Mouse (Mus musculus) hindbrain, embryonic 14.5 days (tissue): ENCODE data around the gene Cys1. TPM values are rescaled to one million over a fixed set of nuclear protein-coding genes. Genes with fewer than 3 reads are reported as not detected.

Experiments used
- ATAC-seq: fragments of 200-750 bp; cut with Nextera tagmentation; 2 replicates; pipeline ENCODE4 v1.8.0; 2017; ENCODE audit warnings: moderate number of reproducible peaks, mild to moderate bottlenecking, moderate TSS enrichment, moderate library complexity; ENCODE audit not compliant: low FRiP score
- DNase-seq: peaks from one replicate; pipeline ENCODE4 v3.0.0-alpha.2; 2015; ENCODE audit warnings: low spot score
- H3K27ac ChIP-seq: fragments of 300-500 bp; sonication (generic); 2 replicates; pipeline ENCODE4 v1.5.1; 2014; ENCODE audit warnings: mild to moderate bottlenecking, moderate library complexity
- H3K27me3 ChIP-seq: fragments of 300-500 bp; sonication (generic); 2 replicates; pipeline ENCODE4 v1.6.1; 2014; ENCODE audit warnings: mild to moderate bottlenecking, low read length, mixed read lengths; ENCODE audit not compliant: control insufficient read depth, insufficient read depth
- H3K36me3 ChIP-seq: fragments of 300-500 bp; sonication (generic); replicated peaks from 2 replicates; pipeline ENCODE4 v1.6.1; 2014; ENCODE audit not compliant: control insufficient read depth, insufficient read depth
- H3K4me1 ChIP-seq: fragments of 300-500 bp; sonication (generic); replicated peaks from 2 replicates; pipeline ENCODE4 v1.6.1; 2014; ENCODE audit warnings: antibody characterized with exemption, low read length, mixed read lengths; ENCODE audit not compliant: control insufficient read depth, insufficient read depth
- H3K4me2 ChIP-seq: fragments of 300-500 bp; sonication (generic); replicated peaks from 2 replicates; pipeline ENCODE4 v1.6.1; 2014; ENCODE audit warnings: mild to moderate bottlenecking, moderate library complexity
- H3K4me3 ChIP-seq: fragments of 300-500 bp; sonication (generic); replicated peaks from 2 replicates; pipeline ENCODE4 v1.5.1; 2014; ENCODE audit warnings: mild to moderate bottlenecking, low read length
- H3K9ac ChIP-seq: fragments of 300-500 bp; sonication (generic); 2 replicates; pipeline ENCODE4 v1.6.1; 2014
- H3K9me3 ChIP-seq: fragments of 300-500 bp; sonication (generic); 2 replicates; pipeline ENCODE4 v1.6.1; 2016; ENCODE audit warnings: low read length; ENCODE audit not compliant: control insufficient read depth
- WGBS: fragments of 180-500 bp; shearing (Covaris S2); extraction: QIAGEN DNeasy Blood & Tissue Kit; methylation state at CpG from one replicate; pipeline ENCODE4 v1.1.7; 2014; 5-methylcytosine and 5-hydroxymethylcytosine counted together
- polyA plus RNA-seq: library from polyadenylated mRNA; unstranded; fragments of >200 nt; fragmentation: Nextera tagmentation; extraction: Ambion mirVana; gene quantifications from 2 replicates; pipeline ENCODE4 v1.2.1, GENCODE M21; 2014

The Cys1 gene
- polyA plus RNA-seq, 1 experiment from 2014 or later: 2.3 TPM

DNA sequence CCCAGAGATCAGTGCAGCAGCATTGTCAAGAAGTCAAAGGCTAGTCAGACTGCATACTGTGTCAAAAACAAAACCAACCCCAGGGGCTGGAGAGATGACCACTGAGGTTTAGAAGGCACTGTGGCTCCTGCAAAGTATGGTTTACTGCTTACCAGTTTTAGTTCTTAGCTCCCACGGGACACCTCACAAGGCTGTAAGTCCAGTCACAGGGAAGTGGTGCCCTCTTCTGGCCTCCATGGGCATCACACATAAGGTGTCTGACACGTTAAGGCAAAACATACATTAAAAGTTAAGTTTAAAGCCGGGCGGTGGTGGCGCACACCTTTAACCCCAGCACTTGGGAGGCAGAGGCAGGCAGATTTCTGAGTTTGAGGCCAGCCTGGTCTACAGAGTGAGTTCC, 29.1 kb upstream of the Cys1 start:
- WGBS: 58% methylated on average over 5 of the region's 5 CpGs
- 0 out of 2 replicates have a peak overlapping the region, but pooled peaks have one; percentile 9 for H3K4me2 ChIP-seq
- DNase-seq (no peak), ATAC-seq (no peak)
- H3K36me3 ChIP-seq: peaks cover 6% of the 10 kb centered on the region; the same call in 1 of the 2 replicates
- H3K27me3 ChIP-seq: no peaks in the 10 kb centered on the region
- H3K4me3 ChIP-seq: no peak overlapping the region
- no peak overlapping the region for H3K9ac ChIP-seq
- H3K4me1 ChIP-seq: peaks cover 12% of the 10 kb centered on the region
- no peak overlapping the region for H3K27ac ChIP-seq
- no peaks in the 10 kb centered on the region for H3K9me3 ChIP-seq

DNA sequence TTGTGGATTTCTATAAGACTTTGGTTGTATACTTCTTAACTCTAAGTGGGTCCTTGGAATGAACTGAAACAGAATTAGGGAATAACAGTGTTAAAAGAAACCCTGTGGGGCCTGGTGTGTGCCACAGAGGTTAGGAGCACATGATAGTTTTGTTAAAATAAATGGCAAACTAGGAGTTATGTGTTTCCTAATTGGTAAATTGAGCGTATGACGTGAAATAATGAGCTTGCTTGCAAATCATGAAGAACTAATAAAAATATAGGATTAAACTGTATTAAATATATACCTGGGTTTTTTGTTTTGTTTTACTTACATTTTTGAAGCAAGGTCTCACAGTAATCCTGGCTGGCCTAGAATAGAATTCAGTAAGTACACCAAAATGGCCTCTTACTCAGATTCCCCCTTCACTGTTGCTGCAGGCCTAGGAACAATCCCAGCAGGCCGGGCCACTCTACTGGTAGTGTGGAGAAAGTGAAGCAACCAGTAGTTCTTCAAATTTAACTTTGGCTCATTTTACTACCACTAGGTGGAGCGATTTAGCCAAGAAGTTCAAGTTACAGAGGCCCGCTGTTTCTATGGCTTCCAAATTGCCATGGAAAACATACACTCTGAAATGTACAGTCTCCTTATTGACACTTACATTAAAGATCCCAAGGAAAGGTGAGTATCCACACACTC, 28.4 kb upstream of the Cys1 start:
- H3K36me3 ChIP-seq: peaks cover 6% of the 10 kb centered on the region; the same call in 1 of the 2 replicates
- 30% methylated on average over 5 of the region's 5 CpGs for WGBS
- H3K4me3 ChIP-seq: peak overlapping the region; percentile 70; the same call in 1 of the 2 replicates
- H3K4me2 ChIP-seq: peak overlapping the region; percentile 76
- no peaks in the 10 kb centered on the region for H3K9me3 ChIP-seq
- no peaks in the 10 kb centered on the region for H3K27me3 ChIP-seq
- ATAC-seq (peak; percentile 22; the same call in 1 of the 2 replicates), DNase-seq (peak; percentile 94)
- peak overlapping the region; percentile 72; the same call in 1 of the 2 replicates for H3K9ac ChIP-seq
- no peak overlapping the region for H3K27ac ChIP-seq
- peaks cover 12% of the 10 kb centered on the region for H3K4me1 ChIP-seq

DNA sequence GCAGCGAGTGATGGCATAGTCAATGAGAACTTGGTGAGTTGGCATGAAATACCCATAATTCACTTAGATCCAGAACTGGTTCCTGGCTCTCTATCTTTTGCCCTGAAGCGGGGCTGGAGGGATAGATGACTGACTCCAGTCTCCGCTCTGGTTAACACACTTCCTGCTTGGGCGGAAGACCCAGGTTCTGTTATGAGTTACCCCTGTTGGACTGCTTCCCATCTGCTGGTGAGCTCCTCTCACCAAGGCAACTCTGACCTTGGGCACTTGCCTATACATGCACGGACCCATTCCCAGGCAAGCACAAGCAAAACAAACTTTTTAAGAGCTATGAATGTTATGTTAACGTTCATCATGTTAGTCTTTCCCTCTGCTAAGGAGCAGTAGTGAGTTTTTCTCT, 27.8 kb upstream of the Cys1 start:
- peaks cover 6% of the 10 kb centered on the region; the same call in 1 of the 2 replicates for H3K36me3 ChIP-seq
- H3K27ac ChIP-seq: no peak overlapping the region
- no peaks in the 10 kb centered on the region for H3K9me3 ChIP-seq
- DNase-seq (no peak), ATAC-seq (no peak)
- 30% methylated on average over 6 of the region's 6 CpGs for WGBS
- peak overlapping the region; percentile 72 for H3K9ac ChIP-seq
- H3K4me1 ChIP-seq: peaks cover 12% of the 10 kb centered on the region
- peak overlapping the region; percentile 70 for H3K4me3 ChIP-seq
- peak overlapping the region; percentile 76 for H3K4me2 ChIP-seq
- no peaks in the 10 kb centered on the region for H3K27me3 ChIP-seq

DNA sequence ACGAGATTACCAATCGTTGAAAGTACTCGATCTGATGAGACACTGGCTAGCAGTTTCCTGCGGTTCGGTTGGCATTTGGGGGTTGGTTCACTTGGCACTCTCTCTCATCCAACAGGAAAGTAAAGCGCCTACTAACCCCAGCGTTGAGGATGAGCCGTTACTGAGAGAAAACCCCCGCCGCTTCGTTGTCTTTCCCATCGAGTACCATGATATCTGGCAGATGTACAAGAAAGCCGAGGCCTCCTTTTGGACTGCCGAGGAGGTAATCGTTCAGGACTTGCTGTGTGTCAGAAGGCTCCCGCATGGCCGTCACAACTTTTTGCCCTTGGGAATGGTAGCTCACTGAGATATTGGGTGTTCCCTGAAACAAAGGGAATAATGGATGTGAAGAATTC, 27.2 kb upstream of the Cys1 start:
- under 1% methylated on average over 17 of the region's 17 CpGs for WGBS
- no peak overlapping the region for H3K27ac ChIP-seq

DNA sequence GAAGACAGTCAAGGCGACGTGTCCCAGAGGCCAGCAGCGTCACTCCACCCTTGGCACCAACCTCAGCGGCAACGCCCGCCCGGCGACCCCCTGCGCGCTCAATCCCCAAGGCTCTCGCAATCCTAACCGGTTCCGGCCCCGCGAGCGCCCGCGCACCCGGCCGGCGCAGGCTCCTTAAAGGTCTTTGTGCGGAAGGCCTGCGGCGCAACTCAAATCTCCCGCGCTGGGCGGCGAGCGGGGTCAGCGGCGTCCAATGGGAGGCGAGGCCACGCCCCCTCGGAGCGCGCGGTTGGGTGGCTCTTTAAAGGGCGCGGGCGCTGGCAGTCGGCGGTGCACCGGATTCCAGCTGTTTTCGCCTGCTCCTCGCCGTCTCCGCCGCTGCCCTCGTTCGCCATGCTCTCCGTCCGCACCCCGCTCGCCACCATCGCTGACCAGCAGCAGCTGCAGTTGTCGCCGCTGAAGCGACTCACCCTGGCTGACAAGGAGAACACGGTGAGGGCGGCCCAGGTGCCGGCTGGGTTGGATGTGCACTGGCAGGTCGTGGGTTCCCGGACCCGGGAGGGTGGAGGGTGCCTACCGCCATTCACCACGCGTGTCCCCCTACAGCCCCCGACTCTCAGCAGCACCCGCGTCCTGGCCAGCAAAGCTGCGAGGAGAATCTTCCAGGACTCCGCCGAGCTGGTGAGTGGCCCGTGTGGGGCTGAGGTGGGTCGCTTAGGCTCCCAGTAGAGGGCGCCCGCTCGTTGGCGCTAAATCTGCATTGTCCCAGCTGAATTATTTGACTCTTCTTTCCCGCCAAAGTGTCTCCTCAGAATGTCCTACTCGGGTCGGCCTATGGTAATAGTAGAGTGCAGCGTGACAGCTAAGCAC, 26.6 kb upstream of the Cys1 start, which contains the start of gene Rrm2:
Gene Rrm2 (plus strand): TSS at position 288 of the 870 bp plus-strand sequence.
- DNase-seq (peak; percentile 94), ATAC-seq (peak; percentile 91)
- WGBS: under 1% methylated on average over 82 of the region's 83 CpGs
- H3K27me3 ChIP-seq: no peaks in the 10 kb centered on the region
- peak within 1 kb of the TSS; percentile 66 for H3K27ac ChIP-seq
- H3K9ac ChIP-seq: peak within 1 kb of the TSS; percentile 72
- H3K4me3 ChIP-seq: peak within 1 kb of the TSS; percentile 70
- peaks cover 12% of the 10 kb centered on the region for H3K4me1 ChIP-seq
- H3K4me2 ChIP-seq: peak within 1 kb of the TSS; percentile 76
- H3K9me3 ChIP-seq: no peaks in the 10 kb centered on the region
- H3K36me3 ChIP-seq: peaks cover 6% of the 10 kb centered on the region; the same call in 1 of the 2 replicates

More for the DNA sequence above, 27.2 kb upstream of the Cys1 start:
- Histone ChIP-seq H3K27me3 (no peaks in the 10 kb centered on the region), H3K9ac (peak overlapping the region; percentile 72), H3K4me3 (peak overlapping the region; percentile 70), H3K9me3 (no peaks in the 10 kb centered on the region), H3K4me2 (peak overlapping the region; percentile 76), H3K36me3 (peaks cover 6% of the 10 kb centered on the region; the same call in 1 of the 2 replicates), H3K4me1 (peaks cover 12% of the 10 kb centered on the region)
- no peak for DNase-seq
- no peak for ATAC-seq

DNA sequence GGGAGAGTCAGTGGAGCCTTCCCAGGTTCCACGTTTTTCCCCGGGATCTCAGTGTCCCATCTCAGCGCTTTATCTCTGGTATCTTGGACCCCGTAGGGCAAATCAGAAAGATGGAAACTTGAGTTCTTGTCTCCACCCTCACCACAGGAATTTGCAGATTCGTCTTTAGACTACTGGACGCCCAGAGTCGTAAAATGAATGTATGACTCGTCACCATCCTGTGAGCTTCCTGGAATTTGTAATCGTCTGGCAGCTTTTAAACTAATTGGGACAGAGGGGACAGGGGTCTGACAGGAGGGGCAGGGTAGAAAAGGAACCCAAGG, 25.8 kb upstream of the Cys1 start:
- Histone ChIP-seq H3K4me2 (peak overlapping the region; percentile 76), H3K9me3 (no peaks in the 10 kb centered on the region), H3K9ac (no peak overlapping the region), H3K36me3 (peaks cover 6% of the 10 kb centered on the region; the same call in 1 of the 2 replicates), H3K4me3 (peak overlapping the region; percentile 70), H3K27ac (no peak overlapping the region), H3K27me3 (no peaks in the 10 kb centered on the region), H3K4me1 (peaks cover 12% of the 10 kb centered on the region)
- ATAC-seq (no peak), DNase-seq (no peak)
- WGBS: 0% methylated on average over 9 of the region's 9 CpGs

DNA sequence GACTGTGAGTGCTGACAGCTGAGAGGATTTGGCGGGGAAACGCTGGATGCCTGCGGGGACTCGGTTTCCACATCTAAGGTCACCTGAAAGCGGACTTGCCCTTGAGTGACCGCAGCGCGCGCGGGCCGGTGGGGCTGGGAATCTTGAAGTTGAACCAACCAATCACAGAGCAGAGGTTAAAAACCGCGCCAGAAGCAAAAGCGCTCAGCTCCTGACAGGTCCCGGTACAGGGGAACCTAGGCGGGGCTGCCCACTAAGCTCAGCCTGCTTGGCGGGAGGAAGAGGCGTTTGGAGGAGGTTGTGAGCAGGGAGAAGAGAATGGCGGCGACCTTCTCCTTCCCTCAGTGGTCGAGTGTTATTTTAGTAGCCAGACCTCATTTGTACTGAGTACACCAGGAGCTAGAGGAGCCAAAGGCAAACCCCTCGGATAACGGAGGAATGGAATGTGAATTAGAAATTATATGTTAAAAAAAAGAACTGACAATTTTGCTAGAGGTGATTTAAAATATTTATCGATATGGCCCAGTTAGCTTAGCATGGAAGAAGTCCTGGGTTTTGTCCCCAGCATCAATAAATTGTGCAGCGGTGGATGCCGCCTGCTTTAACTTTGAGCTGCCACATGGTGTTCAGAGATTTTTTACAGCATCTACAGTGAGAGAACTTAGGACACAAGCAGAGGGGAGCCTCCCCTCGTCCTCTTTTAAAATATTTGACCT, 25.3 kb upstream of the Cys1 start:
- peak overlapping the region; percentile 76 for H3K4me2 ChIP-seq
- ATAC-seq: no peak
- WGBS: under 1% methylated on average over 27 of the region's 27 CpGs
- peak overlapping the region; percentile 70 for H3K4me3 ChIP-seq
- H3K9ac ChIP-seq: 0 out of 2 replicates have a peak overlapping the region, but pooled peaks have one; percentile 16
- H3K36me3 ChIP-seq: peaks cover 6% of the 10 kb centered on the region; the same call in 1 of the 2 replicates
- no peaks in the 10 kb centered on the region for H3K27me3 ChIP-seq
- H3K4me1 ChIP-seq: peaks cover 12% of the 10 kb centered on the region
- DNase-seq: no peak
- no peaks in the 10 kb centered on the region for H3K9me3 ChIP-seq
- no peak overlapping the region for H3K27ac ChIP-seq

DNA sequence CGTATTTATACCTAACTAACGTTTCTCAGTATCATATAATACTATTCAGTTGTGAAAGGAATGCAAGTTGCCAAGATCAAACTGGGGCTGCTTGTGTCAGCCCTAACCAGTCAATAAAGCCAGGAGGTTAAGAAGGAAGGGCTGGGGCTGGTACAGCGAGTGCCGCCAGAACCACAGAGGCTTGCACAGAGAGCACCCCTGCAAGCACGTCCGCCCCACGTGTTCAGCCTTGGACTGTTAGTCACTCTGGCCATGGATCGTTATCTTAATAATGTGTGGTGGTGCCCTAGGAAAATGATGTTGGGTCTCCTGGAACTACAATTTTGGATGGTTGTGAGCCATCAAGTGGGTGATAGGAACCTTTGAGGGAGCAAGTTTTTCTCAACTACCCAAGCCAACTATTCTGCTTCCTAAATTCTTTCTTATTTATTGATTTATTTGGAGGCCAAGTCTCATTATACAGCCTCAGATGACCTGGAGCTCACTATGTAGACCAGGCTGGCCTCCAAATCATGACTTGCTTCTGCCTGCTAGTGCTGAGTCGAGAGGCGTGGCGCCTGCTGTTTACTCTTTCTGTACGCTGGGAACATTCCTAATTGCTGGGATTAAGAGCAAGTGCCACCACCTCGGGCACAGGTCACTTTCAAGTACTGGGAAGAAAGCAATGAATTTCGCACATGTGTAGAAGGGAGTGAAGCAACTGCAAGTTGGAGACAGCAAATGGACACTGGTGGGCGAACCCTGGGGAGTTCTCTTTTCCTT, 24.1 kb upstream of the Cys1 start:
- Histone ChIP-seq H3K4me1 (peaks cover 12% of the 10 kb centered on the region), H3K9me3 (no peaks in the 10 kb centered on the region), H3K4me3 (no peak overlapping the region), H3K36me3 (no peaks in the 10 kb centered on the region), H3K27me3 (no peaks in the 10 kb centered on the region), H3K27ac (no peak overlapping the region), H3K4me2 (no peak overlapping the region), H3K9ac (no peak overlapping the region)
- WGBS: 87% methylated on average over 15 of the region's 15 CpGs
- no peak for ATAC-seq
- no peak for DNase-seq
